Mouse (Mus musculus) embryonic facial prominence, embryonic 12.5 days (tissue): ENCODE measurements around the gene Pitpna. TPM values are rescaled to one million over a fixed set of nuclear protein-coding genes. Genes with fewer than 3 reads are reported as not detected.

Source experiments
- ATAC-seq: fragments of 200-750 bp; cut with Nextera tagmentation; 2 replicates; pipeline ENCODE4 v1.8.0; 2017; ENCODE audit not compliant: insufficient number of reproducible peaks, insufficient read depth, low FRiP score, low TSS enrichment
- H3K27ac ChIP-seq: fragments of 300-500 bp; sonication (generic); 2 replicates; pipeline ENCODE4 v1.5.1; 2016; ENCODE audit warnings: mild to moderate bottlenecking
- H3K27me3 ChIP-seq: fragments of 300-500 bp; sonication (generic); 2 replicates; pipeline ENCODE4 v1.6.1; 2016; ENCODE audit warnings: mild to moderate bottlenecking, moderate library complexity
- H3K36me3 ChIP-seq: fragments of 300-500 bp; sonication (generic); 2 replicates; pipeline ENCODE4 v1.6.1; 2016; ENCODE audit warnings: mild to moderate bottlenecking
- H3K4me1 ChIP-seq: fragments of 300-500 bp; sonication (generic); 2 replicates; pipeline ENCODE4 v1.6.1; 2016
- H3K4me2 ChIP-seq: fragments of 300-500 bp; sonication (generic); replicated peaks from 2 replicates; pipeline ENCODE4 v1.6.1; 2016; ENCODE audit warnings: mild to moderate bottlenecking, moderate library complexity
- H3K4me3 ChIP-seq: fragments of 300-500 bp; sonication (generic); 2 replicates; pipeline ENCODE4 v1.5.1; 2016; ENCODE audit warnings: mild to moderate bottlenecking
- H3K9ac ChIP-seq: fragments of 300-500 bp; sonication (generic); 2 replicates; pipeline ENCODE4 v1.6.1; 2016; ENCODE audit warnings: mild to moderate bottlenecking, moderate library complexity
- H3K9me3 ChIP-seq: fragments of 300-500 bp; sonication (generic); 2 replicates; pipeline ENCODE4 v1.6.1; 2016; ENCODE audit warnings: mild to moderate bottlenecking, moderate library complexity
- WGBS: fragments of 180-500 bp; shearing (Covaris S2); methylation state at CpG from one replicate; pipeline ENCODE4 v1.1.7; 2016; 5-methylcytosine and 5-hydroxymethylcytosine counted together
- polyA plus RNA-seq: library from polyadenylated mRNA; unstranded; fragments of >200 nt; fragmentation: Nextera tagmentation; extraction: Ambion mirVana; gene quantifications from 2 replicates; pipeline ENCODE4 v1.2.1, GENCODE M21; 2016

The Pitpna gene
- polyA plus RNA-seq, 1 experiment from 2014 or later = 96.0 TPM

GRCm38 (mm10) chr11:75655621-75656545 is 68.0 kb downstream of the Pitpna start:
- H3K27me3 ChIP-seq = peaks cover 24% of the 10 kb centered on the region
- peaks cover 20% of the 10 kb centered on the region for H3K36me3 ChIP-seq
- peak overlapping the region; percentile 58; the same call in 1 of the 2 replicates for H3K27ac ChIP-seq

GRCm38 (mm10) chr11:75656621-75657590 is 69.0 kb downstream of the Pitpna start:
- H3K27ac ChIP-seq = no peak overlapping the region
- WGBS = 57% methylated on average over 19 of the region's 20 CpGs
- H3K9ac ChIP-seq = peak overlapping the region; percentile 74; the same call in 1 of the 2 replicates
- H3K4me1 ChIP-seq = peaks cover 22% of the 10 kb centered on the region
- no peak for ATAC-seq
- H3K4me2 ChIP-seq = peak overlapping the region; percentile 85
- peaks cover 24% of the 10 kb centered on the region for H3K27me3 ChIP-seq
- H3K9me3 ChIP-seq = no peaks in the 10 kb centered on the region
- peaks cover 30% of the 10 kb centered on the region for H3K36me3 ChIP-seq
- peak overlapping the region; percentile 68 for H3K4me3 ChIP-seq

More at GRCm38 (mm10) chr11:75655621-75656545, 68.0 kb downstream of the Pitpna start:
- 1% methylated on average over 78 of the region's 78 CpGs for WGBS
- H3K9me3 ChIP-seq = no peaks in the 10 kb centered on the region
- peaks cover 23% of the 10 kb centered on the region for H3K4me1 ChIP-seq
- peak overlapping the region; percentile 68 for H3K4me3 ChIP-seq
- peak overlapping the region; percentile 85 for H3K4me2 ChIP-seq
- H3K9ac ChIP-seq = peak overlapping the region; percentile 74
- no peak for ATAC-seq

- Histone ChIP-seq H3K9ac (no peak overlapping the region), H3K36me3 (peaks cover 39% of the 10 kb centered on the region), H3K4me2 (no peak overlapping the region), H3K27me3 (peaks cover 16% of the 10 kb centered on the region), H3K4me3 (no peak overlapping the region), H3K27ac (no peak overlapping the region), H3K9me3 (no peaks in the 10 kb centered on the region), H3K4me1 (peaks cover 16% of the 10 kb centered on the region)
- no peak for ATAC-seq
These were observed 69.9 kb downstream of the Pitpna start for GRCm38 (mm10) chr11:75657841-75658240.

GRCm38 (mm10) chr11:75658311-75658710 is 70.4 kb downstream of the Pitpna start:
- Histone ChIP-seq H3K4me3 (no peak overlapping the region), H3K4me2 (no peak overlapping the region), H3K9ac (no peak overlapping the region), H3K9me3 (no peaks in the 10 kb centered on the region), H3K36me3 (peaks cover 41% of the 10 kb centered on the region), H3K27ac (no peak overlapping the region), H3K4me1 (peaks cover 16% of the 10 kb centered on the region), H3K27me3 (peaks cover 11% of the 10 kb centered on the region)
- WGBS = 94% methylated on average over 13 of the region's 13 CpGs
- no peak for ATAC-seq

GRCm38 (mm10) chr11:75658996-75659750 is 71.3 kb downstream of the Pitpna start:
- WGBS = 85% methylated on average over 14 of the region's 14 CpGs

GRCm38 (mm10) chr11:75660081-75660590 is 72.2 kb downstream of the Pitpna start:
- 88% methylated on average over 12 of the region's 12 CpGs for WGBS
- no peak overlapping the region for H3K4me2 ChIP-seq
- peaks cover 42% of the 10 kb centered on the region for H3K36me3 ChIP-seq

More at GRCm38 (mm10) chr11:75658996-75659750, 71.3 kb downstream of the Pitpna start:
- Histone ChIP-seq H3K4me2 (no peak overlapping the region), H3K27me3 (0 out of 2 replicates have a peak, but pooled peaks cover 4% of the 10 kb centered on the region), H3K9me3 (no peaks in the 10 kb centered on the region), H3K4me1 (peaks cover 12% of the 10 kb centered on the region; the same call in 1 of the 2 replicates), H3K9ac (no peak overlapping the region), H3K4me3 (no peak overlapping the region), H3K27ac (no peak overlapping the region), H3K36me3 (peaks cover 41% of the 10 kb centered on the region)
- ATAC-seq = no peak

GRCm38 (mm10) chr11:75660941-75661800 is 73.3 kb downstream of the Pitpna start:
- Histone ChIP-seq H3K9ac (no peak overlapping the region), H3K27ac (no peak overlapping the region), H3K36me3 (peaks cover 53% of the 10 kb centered on the region), H3K4me3 (no peak overlapping the region), H3K4me2 (no peak overlapping the region), H3K9me3 (no peaks in the 10 kb centered on the region), H3K27me3 (no peaks in the 10 kb centered on the region), H3K4me1 (peaks cover 6% of the 10 kb centered on the region; the same call in 1 of the 2 replicates)
- WGBS = 90% methylated on average over 21 of the region's 21 CpGs
- no peak for ATAC-seq

More at GRCm38 (mm10) chr11:75660081-75660590, 72.2 kb downstream of the Pitpna start:
- H3K9me3 ChIP-seq = no peaks in the 10 kb centered on the region
- no peak overlapping the region for H3K4me3 ChIP-seq
- H3K9ac ChIP-seq = no peak overlapping the region
- no peak for ATAC-seq
- no peak overlapping the region for H3K27ac ChIP-seq
- H3K4me1 ChIP-seq = peaks cover 6% of the 10 kb centered on the region; the same call in 1 of the 2 replicates
- 0 out of 2 replicates have a peak, but pooled peaks cover under 1% of the 10 kb centered on the region for H3K27me3 ChIP-seq

- Histone ChIP-seq H3K4me3 (no peak overlapping the region), H3K27me3 (no peaks in the 10 kb centered on the region), H3K4me1 (no peaks in the 10 kb centered on the region), H3K27ac (no peak overlapping the region), H3K36me3 (peaks cover 61% of the 10 kb centered on the region), H3K9ac (no peak overlapping the region), H3K4me2 (no peak overlapping the region), H3K9me3 (no peaks in the 10 kb centered on the region)
- WGBS = 89% methylated on average over 7 of the region's 7 CpGs
- ATAC-seq = 0 out of 2 replicates have a peak, but pooled peaks have one; percentile 19
These were observed 74.2 kb downstream of the Pitpna start for GRCm38 (mm10) chr11:75662131-75662530.

GRCm38 (mm10) chr11:75666296-75666695 is 78.4 kb downstream of the Pitpna start:
- Histone ChIP-seq H3K4me3 (no peak overlapping the region), H3K27ac (no peak overlapping the region), H3K27me3 (no peaks in the 10 kb centered on the region), H3K9ac (no peak overlapping the region), H3K9me3 (no peaks in the 10 kb centered on the region), H3K4me1 (no peaks in the 10 kb centered on the region), H3K36me3 (peaks cover 67% of the 10 kb centered on the region), H3K4me2 (no peak overlapping the region)
- WGBS = 95% methylated on average over 6 of the region's 6 CpGs
- ATAC-seq = no peak

- Histone ChIP-seq H3K27ac (no peak overlapping the region), H3K9me3 (no peaks in the 10 kb centered on the region), H3K27me3 (no peaks in the 10 kb centered on the region), H3K4me3 (no peak overlapping the region), H3K4me2 (no peak overlapping the region), H3K36me3 (peaks cover 70% of the 10 kb centered on the region), H3K9ac (no peak overlapping the region), H3K4me1 (no peaks in the 10 kb centered on the region)
- 89% methylated on average over 3 of the region's 3 CpGs for WGBS
- ATAC-seq = no peak
These were observed 80.7 kb downstream of the Pitpna start for GRCm38 (mm10) chr11:75668621-75669020.
